In the genomic region with DNA sequence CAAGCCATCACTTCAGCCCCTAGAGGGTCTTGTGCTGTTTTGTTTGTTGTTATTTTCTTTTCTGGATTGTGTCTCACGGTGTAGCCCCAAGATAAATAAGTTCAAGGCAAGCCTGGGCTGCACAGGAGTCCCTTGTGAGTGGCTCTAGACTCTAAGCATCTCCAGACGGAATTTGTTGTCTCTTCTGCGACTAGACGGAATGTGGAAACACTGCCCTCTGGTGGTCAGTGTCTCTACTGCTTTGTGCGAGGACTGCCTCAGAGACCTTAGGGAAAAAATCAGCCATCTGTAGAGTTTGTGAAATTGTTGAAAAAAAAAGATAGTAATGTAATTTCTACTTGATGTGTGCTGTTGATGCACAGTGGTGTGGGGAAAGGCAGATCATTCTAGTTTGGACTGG, we compare ENCODE assay signal across 8 mouse cellular contexts. TPM values are rescaled to one million over a fixed set of nuclear protein-coding genes. Genes with fewer than 3 reads are reported as not detected.
DNase-seq lines count a peak whose midpoint lies in the region; ATAC-seq and TF ChIP-seq lines count a peak whose summit lies in the region.
"Had no signal": no experiment of that assay in that cellular context is flagged by ENCODE, and none has a peak within 500 bp of the region (broad histone marks: within the 10 kb centered on the region; RNA-seq: fewer than 3 reads in every experiment).

No protein-coding gene starts in this region.

- H3K36me3 ChIP-seq in embryonic facial prominence, embryonic 15.5 days, result no peaks in the 10 kb centered on the region

- peak; percentile 49; the same call in 1 of the 2 replicates for ATAC-seq in embryonic facial prominence, embryonic 15.5 days (ENCODE audit: insufficient number of reproducible peaks, low FRiP score, low TSS enrichment, low read depth)

- no peak for TF ChIP-seq POLR2A in bone marrow macrophage, adult 2 months (IDR thresholded peaks at IDR 0.05; ENCODE audit: borderline replicate concordance, low read depth, low read length)

- no peaks in the 10 kb centered on the region for H3K9me3 ChIP-seq in embryonic facial prominence, embryonic 15.5 days (replicated peaks)

- no peak overlapping the region for H3K4me3 ChIP-seq in bone marrow macrophage, adult 2 months (ENCODE audit: insufficient read depth, low read length)
- H3K4me3 ChIP-seq in embryonic facial prominence, embryonic 15.5 days (replicated peaks), result no peak overlapping the region
- H3K4me3 ChIP-seq: megakaryocyte, embryonic 14.5 days had no signal

- no peaks in the 10 kb centered on the region for H3K27me3 ChIP-seq in embryonic facial prominence, embryonic 15.5 days

- peak; percentile 80 for TF ChIP-seq CTCF in bone marrow macrophage, adult 2 months (IDR thresholded peaks at IDR 0.05; ENCODE audit: low read depth, low read length)

- no peak overlapping the region for H3K9ac ChIP-seq in embryonic facial prominence, embryonic 15.5 days

- DNase-seq in MEL-GATA-1-ER (ENCODE audit: extremely low read depth, low read depth), result peak; percentile 56
- peak; percentile 71 to 87 for DNase-seq in heart, postnatal 10 days
- DNase-seq in layer of hippocampus, adult 18-20 months (ENCODE audit: low spot score in 2 of 2), result peak; percentile 55 to 87
- peak; percentile 51 to 76 for DNase-seq in lung, postnatal 4 days
- peak; percentile 89 for DNase-seq in right cerebral cortex, postnatal 4 days

- H3K4me2 ChIP-seq in embryonic facial prominence, embryonic 15.5 days (replicated peaks), result no peak overlapping the region

- 0 out of 2 replicates have a peak, but pooled peaks cover 3% of the 10 kb centered on the region for H3K4me1 ChIP-seq in bone marrow macrophage, adult 2 months (ENCODE audit: control insufficient read depth, insufficient read depth, low read length)
- H3K4me1 ChIP-seq in embryonic facial prominence, embryonic 15.5 days, result no peaks in the 10 kb centered on the region

- intact Hi-C loops in heart, postnatal 10 days (cut with DNase I), result loop anchor here (5.0 kb wide), 2 partner anchors 52 to 67 kb away; no protein-coding TSS in a partner anchor

- WGBS in embryonic facial prominence, embryonic 15.5 days, result 0% methylated on average over 5 of the region's 5 CpGs

- no peak overlapping the region for H3K27ac ChIP-seq in bone marrow macrophage, adult 2 months (ENCODE audit: insufficient read depth, low read depth, low read length)
- no peak overlapping the region for H3K27ac ChIP-seq in embryonic facial prominence, embryonic 15.5 days (replicated peaks)

RNA-seq across cellular contexts. Expression of gene Arpc1a, which starts 13.9 kb away (rescaled TPM):
- 78.6 and 92.3 TPM in 2 replicates for polyA plus RNA-seq in bone marrow macrophage, adult 2 months (2012; ENCODE audit: insufficient read depth, insufficient read length, missing spikeins)
- 143 and 147 TPM in 2 replicates for polyA plus RNA-seq in embryonic facial prominence, embryonic 15.5 days (2015; fragmentation: Nextera tagmentation; extraction: Ambion mirVana)
- 10 to 100 TPM; 73.9 to 74.7 TPM for total RNA-seq in heart, postnatal 10 days (2021)
- 100 to 1,000 TPM; 254 to 263 TPM for total RNA-seq in layer of hippocampus, adult 18-20 months (2021)

RNA-seq across cellular contexts. Expression of gene Kpna7, which starts 14.1 kb away (rescaled TPM):
- not detected in 2 replicates for polyA plus RNA-seq in bone marrow macrophage, adult 2 months (2012; ENCODE audit: insufficient read depth, insufficient read length, missing spikeins)
- not detected in 2 replicates for polyA plus RNA-seq in embryonic facial prominence, embryonic 15.5 days (2015; fragmentation: Nextera tagmentation; extraction: Ambion mirVana)
- not detected for total RNA-seq in heart, postnatal 10 days (2021)
- total RNA-seq in layer of hippocampus, adult 18-20 months (2021), result not detected

RNA-seq across cellular contexts. Expression of gene 1700018F24Rik, which starts 26.9 kb away (rescaled TPM):
- polyA plus RNA-seq in bone marrow macrophage, adult 2 months (2012; ENCODE audit: insufficient read depth, insufficient read length, missing spikeins), result not detected in 2 replicates
- polyA plus RNA-seq in embryonic facial prominence, embryonic 15.5 days (2015; fragmentation: Nextera tagmentation; extraction: Ambion mirVana), result 0.14 and 0.15 TPM in 2 replicates
- not detected for total RNA-seq in heart, postnatal 10 days (2021)
- not detected for total RNA-seq in layer of hippocampus, adult 18-20 months (2021)

RNA-seq across cellular contexts. Expression of gene Gm4871, which starts 37.2 kb away (rescaled TPM):
- not detected in 2 replicates for polyA plus RNA-seq in bone marrow macrophage, adult 2 months (2012; ENCODE audit: insufficient read depth, insufficient read length, missing spikeins)
- polyA plus RNA-seq in embryonic facial prominence, embryonic 15.5 days (2015; fragmentation: Nextera tagmentation; extraction: Ambion mirVana), result not detected in 2 replicates
- total RNA-seq in heart, postnatal 10 days (2021), result not detected
- total RNA-seq in layer of hippocampus, adult 18-20 months (2021), result not detected

RNA-seq across cellular contexts. Expression of gene Arpc1b, which starts 44.3 kb away (rescaled TPM):
- 829 and 891 TPM in 2 replicates for polyA plus RNA-seq in bone marrow macrophage, adult 2 months (2012; ENCODE audit: insufficient read depth, insufficient read length, missing spikeins)
- 310 and 324 TPM in 2 replicates for polyA plus RNA-seq in embryonic facial prominence, embryonic 15.5 days (2015; fragmentation: Nextera tagmentation; extraction: Ambion mirVana)
- 100 to 1,000 TPM; 135 to 140 TPM for total RNA-seq in heart, postnatal 10 days (2021)
- 10 to 100 TPM; 17.5 to 19.1 TPM for total RNA-seq in layer of hippocampus, adult 18-20 months (2021)
